Mouse (Mus musculus) ZHBTc4 (cell line): ENCODE data around the gene Sfr1.
A peak's percentile ranks its signal among the peaks of the same experiment; 100 is the strongest.

Source experiments
- DNase-seq: peaks from one replicate; pipeline ENCODE4 v3.0.0-alpha.2; 2011; ENCODE audit warnings: low read depth, low spot score

The Sfr1 gene

GRCm38 (mm10) chr19:47731071-47731881 is at the start of gene Sfr1:
Gene Sfr1 (plus strand): TSS chr19:47731682.
- DNase-seq = peak; percentile 98

DNA sequence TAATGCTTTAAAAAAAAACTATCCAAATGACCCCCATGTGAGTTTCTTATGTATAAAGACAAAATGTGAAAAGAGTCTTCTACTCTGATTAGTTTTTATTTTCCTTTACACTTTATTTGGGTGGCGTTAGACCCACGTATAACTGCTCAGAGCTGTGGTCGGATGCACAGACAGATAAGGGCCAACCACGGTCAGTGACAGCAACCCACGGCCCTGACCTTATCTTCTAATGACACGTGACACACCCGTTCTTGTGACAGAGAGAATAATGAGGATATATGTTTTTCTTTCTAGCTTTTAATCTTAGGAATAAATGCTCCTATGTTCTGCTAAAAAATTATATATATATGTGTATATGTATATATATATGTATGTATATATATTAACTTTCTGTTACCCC is 41.9 kb upstream of the Sfr1 start:
- no peak for DNase-seq

GRCm38 (mm10) chr19:47691994-47692393 is 39.5 kb upstream of the Sfr1 start, which contains the start of gene Col17a1:
Gene Col17a1 (minus strand): TSS chr19:47692094.
- DNase-seq = no peak

GRCm38 (mm10) chr19:47695725-47696124 is 35.8 kb upstream of the Sfr1 start:
- DNase-seq = no peak

- peak; percentile 90 for DNase-seq
These were observed 35.1 kb upstream of the Sfr1 start for GRCm38 (mm10) chr19:47696411-47696810.

- DNase-seq = no peak
These were observed 34.4 kb upstream of the Sfr1 start for GRCm38 (mm10) chr19:47697067-47697466.

GRCm38 (mm10) chr19:47698266-47698665 is 33.2 kb upstream of the Sfr1 start:
- DNase-seq = peak; percentile 23

- no peak for DNase-seq
These were observed 31.7 kb upstream of the Sfr1 start for GRCm38 (mm10) chr19:47699743-47700142.

DNA sequence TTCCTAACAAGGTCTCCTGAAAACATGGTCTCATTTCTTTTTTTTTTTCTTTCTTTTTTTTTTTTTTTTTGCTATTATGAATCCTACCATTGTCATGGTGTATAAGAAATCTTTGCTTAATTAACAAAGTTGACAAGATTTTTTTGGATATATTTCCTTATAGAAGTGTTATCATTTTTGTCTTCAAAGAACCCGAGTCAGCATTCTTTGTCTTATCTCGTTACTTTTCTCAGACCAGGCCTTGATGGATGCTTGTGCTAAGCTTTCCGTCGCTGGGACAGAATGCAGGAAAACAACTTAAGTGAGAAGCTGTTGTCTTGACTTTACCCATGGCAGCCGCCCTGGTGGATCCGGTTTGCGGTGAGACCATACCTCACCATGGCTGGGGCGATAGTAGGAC is 31.0 kb upstream of the Sfr1 start:
- no peak for DNase-seq

GRCm38 (mm10) chr19:47705080-47705771 is 26.3 kb upstream of the Sfr1 start:
- peak; percentile 86 for DNase-seq

DNA sequence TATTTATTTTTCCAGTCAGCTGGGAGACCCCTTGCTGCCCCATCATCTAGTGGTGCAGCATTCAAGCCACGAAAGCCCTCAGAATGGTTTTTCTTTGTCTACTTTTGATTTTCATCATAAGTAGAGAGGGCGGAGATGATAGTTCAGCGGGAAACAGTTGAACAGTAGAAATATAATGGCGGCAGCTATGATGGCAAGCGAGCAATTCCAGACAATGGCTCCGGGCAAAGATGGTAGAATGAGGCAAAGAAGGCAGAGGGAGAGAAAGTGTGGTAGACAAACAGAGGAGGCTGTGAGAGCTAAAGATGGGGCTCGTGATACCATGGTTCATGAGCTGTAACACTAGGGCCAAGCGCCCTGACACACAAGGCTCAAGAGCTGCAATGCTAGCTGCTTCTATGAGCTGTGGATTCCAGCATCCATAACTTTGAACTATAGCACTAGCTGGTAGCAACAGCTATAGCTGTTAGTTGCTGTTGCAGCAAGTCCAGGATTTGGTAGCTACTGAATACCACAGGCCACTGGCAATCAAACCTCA is 25.6 kb upstream of the Sfr1 start:
- DNase-seq = peak; percentile 60

GRCm38 (mm10) chr19:47710376-47710775 is 21.1 kb upstream of the Sfr1 start:
- DNase-seq = no peak

- no peak for DNase-seq
These were observed 18.0 kb upstream of the Sfr1 start for GRCm38 (mm10) chr19:47713457-47713856.

GRCm38 (mm10) chr19:47716144-47716543 is 15.3 kb upstream of the Sfr1 start:
- peak; percentile 52 for DNase-seq

- DNase-seq = no peak
These were observed 12.3 kb upstream of the Sfr1 start for GRCm38 (mm10) chr19:47719147-47719546.

DNA sequence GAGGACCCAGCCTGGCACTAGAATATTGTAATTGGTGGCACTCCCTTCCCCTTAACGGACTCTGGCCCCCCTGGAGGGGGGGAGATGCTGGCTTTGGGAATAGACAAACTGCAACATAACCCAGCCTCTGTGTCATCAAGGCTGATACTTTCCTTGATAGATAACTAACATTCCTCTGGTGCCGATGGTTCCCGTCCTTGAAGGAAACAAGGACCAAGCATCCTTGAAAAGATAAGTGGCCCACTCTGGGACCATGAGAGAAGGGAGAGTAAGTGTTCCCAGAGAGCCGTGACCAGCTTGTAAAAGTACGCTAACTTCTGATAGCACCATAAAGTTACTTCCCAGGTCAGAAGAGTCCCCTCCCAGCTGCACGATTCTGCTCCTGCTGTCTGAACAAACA is 9.0 kb upstream of the Sfr1 start:
- no peak for DNase-seq

- DNase-seq = no peak
These were observed 6.6 kb upstream of the Sfr1 start for GRCm38 (mm10) chr19:47724903-47725302.

DNA sequence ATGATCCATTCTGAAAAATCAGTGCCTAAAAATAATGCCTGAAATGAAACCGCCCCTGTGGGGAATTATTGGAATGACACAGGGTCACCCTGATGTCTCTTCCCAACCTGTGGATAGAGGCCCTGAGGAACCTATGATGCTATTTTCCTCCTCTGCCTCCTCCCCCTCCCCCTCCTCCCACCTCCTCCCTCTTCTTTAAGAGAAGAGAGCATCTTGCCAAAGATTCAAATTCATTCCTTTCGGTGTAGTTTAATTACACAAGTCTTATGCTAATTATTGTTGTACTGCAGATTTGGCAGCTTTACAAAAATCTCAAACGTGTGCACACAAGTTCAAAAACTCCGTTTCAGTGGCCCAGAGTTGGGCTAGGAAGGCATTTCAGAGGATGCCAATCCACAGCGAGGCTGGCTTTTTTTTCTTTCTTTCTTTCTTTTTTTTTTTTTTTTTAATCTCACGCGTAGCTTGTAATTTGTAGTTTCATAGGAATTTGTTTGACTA is 5.8 kb upstream of the Sfr1 start:
- no peak for DNase-seq

GRCm38 (mm10) chr19:47730691-47731070 is 801 bp upstream of the Sfr1 start:
- peak; percentile 78 for DNase-seq

- DNase-seq = peak; percentile 74
These were observed 449 bp downstream of the Sfr1 start for GRCm38 (mm10) chr19:47731931-47732330.

DNA sequence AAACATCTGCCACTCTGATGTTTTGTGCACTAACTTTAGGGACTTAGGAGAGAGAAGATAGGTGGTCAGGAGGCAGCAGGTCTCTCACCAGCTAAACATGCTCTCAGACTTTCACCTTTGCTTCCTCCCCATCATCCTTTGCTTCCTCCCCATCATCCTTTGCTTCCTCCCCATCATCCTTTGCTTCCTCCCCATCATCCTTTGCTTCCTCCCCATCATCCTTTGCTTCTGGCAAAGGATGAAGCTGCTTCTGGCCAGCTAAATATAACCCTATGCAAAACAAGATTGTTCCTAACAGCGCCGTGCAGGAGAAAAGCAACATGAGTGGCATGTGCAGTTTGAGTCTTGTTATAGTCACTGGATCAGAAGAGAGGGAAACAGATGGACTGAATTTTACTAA is 15.6 kb downstream of the Sfr1 start:
- no peak for DNase-seq

DNA sequence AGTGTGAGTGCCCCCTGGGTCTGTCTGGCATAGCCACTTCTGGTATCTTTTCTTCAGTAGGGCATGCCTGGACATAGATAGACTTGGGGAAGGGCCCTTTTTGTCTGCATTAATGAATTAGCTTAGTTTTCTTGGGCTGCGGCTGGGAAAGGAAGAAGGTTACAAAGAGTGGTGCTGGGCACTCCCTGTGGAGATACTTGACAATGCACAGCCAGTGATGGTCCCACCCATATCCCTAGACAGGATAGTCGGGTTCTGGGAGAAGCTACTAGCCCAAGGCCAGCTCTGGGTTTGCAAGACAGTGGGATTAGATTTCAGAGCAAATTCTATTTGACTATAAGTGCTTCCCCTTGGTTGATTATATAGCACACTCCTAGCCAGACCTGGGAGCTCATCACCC is 17.5 kb downstream of the Sfr1 start:
- DNase-seq = peak; percentile 76

DNA sequence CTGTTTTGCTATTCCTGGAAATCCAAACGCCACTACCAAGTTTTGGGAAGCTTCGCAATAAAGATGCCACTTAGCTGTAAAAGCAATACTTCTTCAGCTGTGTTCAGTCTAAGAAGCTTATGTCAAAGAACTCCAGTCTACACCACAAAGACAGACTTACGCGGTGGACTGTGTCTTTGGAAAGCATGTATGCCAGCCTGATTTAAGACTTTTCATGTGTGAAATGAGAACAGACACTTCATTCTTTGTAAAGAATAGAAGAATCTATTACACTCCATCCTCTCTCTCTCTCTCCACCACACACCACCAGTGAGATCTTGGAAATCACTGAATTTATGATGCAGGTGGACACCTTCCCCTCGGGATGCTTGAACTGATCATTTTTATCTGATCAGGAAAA is 18.9 kb downstream of the Sfr1 start:
- no peak for DNase-seq
